Mouse (Mus musculus): ENCODE data around the gene Grin2d. TPM values are rescaled to one million over a fixed set of nuclear protein-coding genes. Genes with fewer than 3 reads are reported as not detected.
A peak's percentile ranks its signal among the peaks of the same experiment; 100 is the strongest.

The Grin2d gene
- polyA plus RNA-seq, 1 experiment from 2014 or later: 0.40 TPM

- peaks cover 21% of the 10 kb centered on the region for H3K27me3 ChIP-seq (ENCODE audit: control insufficient read depth, insufficient read depth, low read depth, low read length)
- ATAC-seq (ENCODE audit: low read depth): peak; percentile 82
- peak overlapping the region; percentile 68 for H3K27ac ChIP-seq (ENCODE audit: low read length)
- H3K4me1 ChIP-seq (replicated peaks; ENCODE audit: control insufficient read depth, insufficient read depth, low read length): peaks cover 21% of the 10 kb centered on the region; the same call in 1 of the 2 replicates
- under 1% methylated on average over 72 of the region's 117 CpGs for WGBS
- peak overlapping the region; percentile 76 for H3K4me3 ChIP-seq (ENCODE audit: low read length)
- H3K9ac ChIP-seq (ENCODE audit: low read length): peak overlapping the region; percentile 87
- H3K4me2 ChIP-seq (ENCODE audit: low read depth, low read length): peak overlapping the region; percentile 96
- H3K9me3 ChIP-seq (ENCODE audit: control insufficient read depth, low read length): no peaks in the 10 kb centered on the region
- H3K36me3 ChIP-seq (ENCODE audit: control insufficient read depth, insufficient read depth, low read length): no peaks in the 10 kb centered on the region
These were observed 12.0 kb downstream of the Grin2d start for GRCm38 (mm10) chr7:45865925-45866910.

GRCm38 (mm10) chr7:45864435-45864834 lies 13.7 kb downstream of the Grin2d start:
- H3K27ac ChIP-seq (ENCODE audit: low read length): peak overlapping the region; percentile 37; the same call in 1 of the 2 replicates

GRCm38 (mm10) chr7:45862804-45863203 lies 15.4 kb downstream of the Grin2d start:
- Histone ChIP-seq H3K4me2 (ENCODE audit: low read depth, low read length) (no peak overlapping the region), H3K9ac (ENCODE audit: low read length) (no peak overlapping the region), H3K36me3 (ENCODE audit: control insufficient read depth, insufficient read depth, low read length) (no peaks in the 10 kb centered on the region), H3K27me3 (ENCODE audit: control insufficient read depth, insufficient read depth, low read depth, low read length) (no peaks in the 10 kb centered on the region; the same call in 1 of the 2 replicates), H3K9me3 (ENCODE audit: control insufficient read depth, low read length) (no peaks in the 10 kb centered on the region), H3K4me1 (replicated peaks; ENCODE audit: control insufficient read depth, insufficient read depth, low read length) (peaks cover 6% of the 10 kb centered on the region), H3K27ac (ENCODE audit: low read length) (no peak overlapping the region), H3K4me3 (ENCODE audit: low read length) (no peak overlapping the region)
- WGBS: 80% methylated on average over 7 of the region's 7 CpGs
- ATAC-seq (ENCODE audit: low read depth): no peak

More at GRCm38 (mm10) chr7:45864435-45864834, 13.7 kb downstream of the Grin2d start:
- no peak overlapping the region for H3K9ac ChIP-seq (ENCODE audit: low read length)
- H3K36me3 ChIP-seq (ENCODE audit: control insufficient read depth, insufficient read depth, low read length): no peaks in the 10 kb centered on the region
- H3K27me3 ChIP-seq (ENCODE audit: control insufficient read depth, insufficient read depth, low read depth, low read length): peaks cover 5% of the 10 kb centered on the region; the same call in 1 of the 2 replicates
- no peaks in the 10 kb centered on the region for H3K9me3 ChIP-seq (ENCODE audit: control insufficient read depth, low read length)
- H3K4me2 ChIP-seq (ENCODE audit: low read depth, low read length): no peak overlapping the region
- peak; percentile 6; the same call in 1 of the 2 replicates for ATAC-seq (ENCODE audit: low read depth)
- peaks cover 11% of the 10 kb centered on the region; the same call in 1 of the 2 replicates for H3K4me1 ChIP-seq (replicated peaks; ENCODE audit: control insufficient read depth, insufficient read depth, low read length)
- WGBS: 46% methylated on average over 3 of the region's 3 CpGs
- no peak overlapping the region for H3K4me3 ChIP-seq (ENCODE audit: low read length)

- H3K4me3 ChIP-seq (ENCODE audit: low read length): no peak overlapping the region
- H3K27me3 ChIP-seq (ENCODE audit: control insufficient read depth, insufficient read depth, low read depth, low read length): peaks cover 6% of the 10 kb centered on the region; the same call in 1 of the 2 replicates
- H3K9me3 ChIP-seq (ENCODE audit: control insufficient read depth, low read length): no peaks in the 10 kb centered on the region
- no peaks in the 10 kb centered on the region for H3K36me3 ChIP-seq (ENCODE audit: control insufficient read depth, insufficient read depth, low read length)
- H3K9ac ChIP-seq (ENCODE audit: low read length): no peak overlapping the region
- peaks cover 15% of the 10 kb centered on the region for H3K4me1 ChIP-seq (replicated peaks; ENCODE audit: control insufficient read depth, insufficient read depth, low read length)
- no peak overlapping the region for H3K4me2 ChIP-seq (ENCODE audit: low read depth, low read length)
- ATAC-seq (ENCODE audit: low read depth): no peak
- 26% methylated on average over 4 of the region's 4 CpGs for WGBS
- H3K27ac ChIP-seq (ENCODE audit: low read length): no peak overlapping the region
These were observed 19.2 kb downstream of the Grin2d start for GRCm38 (mm10) chr7:45859008-45859407.

- ATAC-seq (ENCODE audit: low read depth): peak; percentile 42; the same call in 1 of the 2 replicates
- H3K36me3 ChIP-seq (ENCODE audit: control insufficient read depth, insufficient read depth, low read length): no peaks in the 10 kb centered on the region
- no peaks in the 10 kb centered on the region for H3K9me3 ChIP-seq (ENCODE audit: control insufficient read depth, low read length)
- peak overlapping the region; percentile 46 for H3K4me3 ChIP-seq (ENCODE audit: low read length)
- H3K9ac ChIP-seq (ENCODE audit: low read length): peak overlapping the region; percentile 48
- WGBS: 4% methylated on average over 29 of the region's 30 CpGs
- peak overlapping the region; percentile 68 for H3K4me2 ChIP-seq (ENCODE audit: low read depth, low read length)
- peaks cover 15% of the 10 kb centered on the region for H3K4me1 ChIP-seq (replicated peaks; ENCODE audit: control insufficient read depth, insufficient read depth, low read length)
- no peak overlapping the region for H3K27ac ChIP-seq (ENCODE audit: low read length)
- peaks cover 6% of the 10 kb centered on the region; the same call in 1 of the 2 replicates for H3K27me3 ChIP-seq (ENCODE audit: control insufficient read depth, insufficient read depth, low read depth, low read length)
These were observed 21.0 kb downstream of the Grin2d start for GRCm38 (mm10) chr7:45856950-45857901.

- Histone ChIP-seq H3K9ac (ENCODE audit: low read length) (no peak overlapping the region), H3K4me3 (ENCODE audit: low read length) (no peak overlapping the region), H3K4me1 (replicated peaks; ENCODE audit: control insufficient read depth, insufficient read depth, low read length) (peaks cover 12% of the 10 kb centered on the region), H3K36me3 (ENCODE audit: control insufficient read depth, insufficient read depth, low read length) (no peaks in the 10 kb centered on the region), H3K9me3 (ENCODE audit: control insufficient read depth, low read length) (no peaks in the 10 kb centered on the region), H3K4me2 (ENCODE audit: low read depth, low read length) (no peak overlapping the region), H3K27ac (ENCODE audit: low read length) (no peak overlapping the region), H3K27me3 (ENCODE audit: control insufficient read depth, insufficient read depth, low read depth, low read length) (peaks cover 6% of the 10 kb centered on the region; the same call in 1 of the 2 replicates)
- WGBS: 74% methylated on average over 12 of the region's 12 CpGs
- no peak for ATAC-seq (ENCODE audit: low read depth)
These were observed 25.1 kb downstream of the Grin2d start for GRCm38 (mm10) chr7:45853089-45853488.

GRCm38 (mm10) chr7:45850661-45851060 lies 27.5 kb downstream of the Grin2d start:
- H3K9ac ChIP-seq (ENCODE audit: low read length): no peak overlapping the region
- no peak for ATAC-seq (ENCODE audit: low read depth)
- 33% methylated on average over 3 of the region's 3 CpGs for WGBS

GRCm38 (mm10) chr7:45848447-45849027 lies 29.6 kb downstream of the Grin2d start:
- no peak overlapping the region for H3K4me2 ChIP-seq (ENCODE audit: low read depth, low read length)
- peak; percentile 83 for ATAC-seq (ENCODE audit: low read depth)
- no peaks in the 10 kb centered on the region for H3K4me1 ChIP-seq (replicated peaks; ENCODE audit: control insufficient read depth, insufficient read depth, low read length)
- no peaks in the 10 kb centered on the region for H3K36me3 ChIP-seq (ENCODE audit: control insufficient read depth, insufficient read depth, low read length)
- H3K4me3 ChIP-seq (ENCODE audit: low read length): no peak overlapping the region
- 11% methylated on average over 6 of the region's 6 CpGs for WGBS
- H3K27me3 ChIP-seq (ENCODE audit: control insufficient read depth, insufficient read depth, low read depth, low read length): no peaks in the 10 kb centered on the region
- H3K9ac ChIP-seq (ENCODE audit: low read length): no peak overlapping the region
- H3K9me3 ChIP-seq (ENCODE audit: control insufficient read depth, low read length): no peaks in the 10 kb centered on the region
- H3K27ac ChIP-seq (ENCODE audit: low read length): peak overlapping the region; percentile 65

More at GRCm38 (mm10) chr7:45850661-45851060, 27.5 kb downstream of the Grin2d start:
- no peaks in the 10 kb centered on the region for H3K36me3 ChIP-seq (ENCODE audit: control insufficient read depth, insufficient read depth, low read length)
- no peak overlapping the region for H3K27ac ChIP-seq (ENCODE audit: low read length)
- H3K4me2 ChIP-seq (ENCODE audit: low read depth, low read length): no peak overlapping the region
- H3K27me3 ChIP-seq (ENCODE audit: control insufficient read depth, insufficient read depth, low read depth, low read length): no peaks in the 10 kb centered on the region
- no peaks in the 10 kb centered on the region for H3K9me3 ChIP-seq (ENCODE audit: control insufficient read depth, low read length)
- no peaks in the 10 kb centered on the region for H3K4me1 ChIP-seq (replicated peaks; ENCODE audit: control insufficient read depth, insufficient read depth, low read length)
- H3K4me3 ChIP-seq (ENCODE audit: low read length): no peak overlapping the region
